Mouse (Mus musculus): ENCODE results near the gene Cfap97d1.
A peak's percentile ranks its signal among the peaks of the same experiment; 100 is the strongest.

The Cfap97d1 gene

GRCm38 (mm10) chr11:101984054-101985025 is at the start of gene Cfap97d1:
Gene Cfap97d1, plus strand, starts transcription at chr11:101984279.
- DNase-seq (ENCODE audit: low spot score in 2 of 2): peak; percentile 83 to 91

DNA sequence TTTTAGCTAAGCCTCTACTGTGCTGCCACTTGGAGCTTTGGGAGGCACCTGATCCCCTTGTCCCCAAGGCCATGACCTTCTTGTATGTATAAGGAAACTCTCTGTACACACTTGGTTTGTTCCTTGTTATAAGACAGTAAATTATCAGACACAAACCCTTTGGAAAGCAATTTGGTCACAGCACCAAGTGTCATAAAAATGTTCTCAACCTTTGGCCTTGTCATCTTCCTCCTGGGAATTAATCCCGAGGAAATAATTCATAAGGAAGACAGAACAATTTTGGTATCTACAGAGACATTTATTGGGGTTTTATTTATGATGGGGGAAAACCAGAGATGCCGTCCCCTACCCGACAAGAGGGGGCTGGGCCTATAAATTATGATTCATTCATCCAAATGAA is 48.3 kb upstream of the Cfap97d1 start:
- no peak for DNase-seq (ENCODE audit: low spot score in 2 of 2)

DNA sequence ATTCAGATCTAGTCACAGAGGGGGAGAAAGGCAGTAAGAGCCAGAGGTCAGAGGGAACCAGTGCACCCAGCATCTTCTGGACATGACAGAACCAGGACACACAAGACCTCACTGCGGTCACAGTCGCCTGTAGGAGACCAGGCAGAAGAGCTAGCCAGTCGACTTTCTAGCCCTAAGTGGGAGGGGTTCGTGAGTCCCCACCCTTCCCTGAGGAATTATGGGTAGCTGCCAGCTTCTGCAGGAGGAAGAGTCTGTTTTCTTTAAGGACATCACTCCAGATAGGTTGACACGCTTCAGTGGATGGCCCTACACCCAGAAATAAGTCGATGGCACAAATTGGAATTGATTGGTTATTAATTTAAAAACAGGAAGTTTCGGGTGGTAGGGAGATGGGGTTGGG is 47.7 kb upstream of the Cfap97d1 start:
- DNase-seq (ENCODE audit: low spot score in 2 of 2): no peak

GRCm38 (mm10) chr11:101937108-101937507 is 47.0 kb upstream of the Cfap97d1 start:
- DNase-seq (ENCODE audit: low spot score in 2 of 2): peak in 1 of 2 experiments; percentile 2

DNA sequence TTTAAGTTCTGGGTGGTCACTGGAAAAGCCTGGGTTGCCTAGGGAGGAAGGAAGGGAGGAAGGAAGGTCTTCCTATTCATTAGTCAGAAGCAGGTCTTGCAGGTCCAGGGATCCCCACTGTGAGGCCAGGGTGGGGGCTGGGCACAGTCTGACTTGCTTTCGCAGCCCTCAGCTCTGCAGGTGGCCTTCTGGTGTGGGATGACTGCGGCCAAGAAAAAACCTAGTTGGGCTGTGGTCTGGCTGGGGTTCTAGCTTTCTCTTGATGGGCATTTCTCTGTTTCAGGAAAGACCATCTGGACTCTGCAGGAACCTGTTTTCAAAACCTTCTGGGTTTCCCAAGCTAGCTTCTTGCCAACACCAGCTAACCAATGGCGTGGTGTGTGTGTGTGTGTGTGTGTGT is 41.0 kb upstream of the Cfap97d1 start:
- DNase-seq (ENCODE audit: low spot score in 2 of 2): no peak

DNA sequence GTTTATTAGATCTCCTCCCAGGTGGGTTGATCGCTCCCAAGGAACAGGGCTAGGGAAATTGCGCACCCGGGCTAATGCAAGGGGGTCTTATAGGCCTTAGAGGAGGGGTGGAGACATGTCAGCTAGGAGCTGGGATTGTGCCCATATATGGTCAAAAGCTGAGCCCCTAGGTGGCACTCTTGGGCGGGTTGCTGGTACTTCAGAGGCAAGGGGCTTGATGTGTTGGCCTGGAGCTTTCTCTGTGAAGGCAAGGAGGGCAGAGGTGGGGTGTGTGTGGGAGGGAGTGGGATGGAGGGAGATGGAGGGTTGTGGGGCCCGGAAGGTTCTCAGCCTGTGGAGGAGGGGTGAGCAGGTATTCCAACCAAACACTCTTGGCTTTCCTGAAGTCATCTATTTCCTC is 37.6 kb upstream of the Cfap97d1 start:
- no peak for DNase-seq (ENCODE audit: low spot score in 2 of 2)

DNA sequence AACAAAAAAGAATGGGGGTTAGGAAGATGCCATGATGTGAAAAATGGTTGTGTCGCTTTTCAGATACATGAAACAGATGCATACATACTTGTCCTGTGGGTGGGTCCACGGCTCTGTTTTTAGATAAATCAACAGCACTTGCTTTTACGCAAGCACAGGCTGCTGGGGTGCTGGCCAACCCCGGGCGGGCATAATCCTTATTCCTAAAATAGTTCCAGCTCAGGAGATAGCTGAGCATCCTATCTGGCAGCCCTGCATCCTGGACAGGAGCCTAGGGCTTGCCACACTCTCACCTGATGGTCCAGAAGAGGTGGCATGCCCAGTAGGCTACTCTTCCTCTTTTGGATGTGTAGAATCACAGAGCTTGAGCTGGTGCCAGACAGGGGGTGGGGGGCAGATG is 34.1 kb upstream of the Cfap97d1 start:
- no peak for DNase-seq (ENCODE audit: low spot score in 2 of 2)

DNA sequence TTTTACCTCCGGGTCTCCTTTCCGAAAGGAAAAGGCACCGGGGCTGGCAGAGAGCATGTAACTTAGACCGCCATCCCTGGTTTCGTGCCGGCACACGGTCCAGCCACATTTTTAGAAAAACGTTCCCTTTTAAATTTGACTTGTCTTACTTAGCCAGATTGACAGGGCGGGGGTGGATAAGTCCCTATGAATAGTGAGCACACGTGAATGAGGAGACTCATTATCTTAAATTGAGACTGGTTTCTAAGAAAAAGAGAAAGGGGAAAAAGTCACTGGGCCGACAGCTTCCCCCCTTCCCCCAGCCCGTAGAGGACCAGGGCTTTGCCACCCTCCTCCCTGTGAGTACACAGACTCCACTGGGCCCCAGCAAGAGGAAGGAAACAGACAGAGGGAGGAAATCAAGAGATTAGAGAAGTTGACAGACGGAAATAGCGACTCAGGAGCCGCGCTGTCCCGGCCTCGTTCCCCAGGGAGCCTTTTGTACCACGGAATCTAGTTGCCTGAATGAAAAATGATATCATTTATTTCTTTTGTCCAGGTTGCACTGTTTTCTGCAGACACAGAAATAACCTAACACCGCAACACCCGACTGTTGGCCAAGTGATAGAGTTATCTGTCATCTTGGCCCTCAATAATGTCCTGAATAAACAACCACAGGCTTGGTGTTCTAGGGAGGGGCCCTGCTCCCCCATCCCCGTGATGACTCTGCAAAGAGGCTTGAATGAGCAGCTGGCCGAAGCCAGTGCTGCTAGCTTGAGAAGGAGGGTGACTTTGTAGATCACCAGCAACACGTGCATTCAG is 31.3 kb upstream of the Cfap97d1 start:
- DNase-seq (ENCODE audit: low spot score in 2 of 2): peak in 1 of 2 experiments; percentile 25

- DNase-seq (ENCODE audit: low spot score in 2 of 2): no peak
These were observed 30.6 kb upstream of the Cfap97d1 start for GRCm38 (mm10) chr11:101953441-101953840.

GRCm38 (mm10) chr11:101957476-101957875 is 26.6 kb upstream of the Cfap97d1 start:
- DNase-seq (ENCODE audit: low spot score in 2 of 2): no peak

- no peak for DNase-seq (ENCODE audit: low spot score in 2 of 2)
These were observed 21.0 kb upstream of the Cfap97d1 start for GRCm38 (mm10) chr11:101963043-101963442.

DNA sequence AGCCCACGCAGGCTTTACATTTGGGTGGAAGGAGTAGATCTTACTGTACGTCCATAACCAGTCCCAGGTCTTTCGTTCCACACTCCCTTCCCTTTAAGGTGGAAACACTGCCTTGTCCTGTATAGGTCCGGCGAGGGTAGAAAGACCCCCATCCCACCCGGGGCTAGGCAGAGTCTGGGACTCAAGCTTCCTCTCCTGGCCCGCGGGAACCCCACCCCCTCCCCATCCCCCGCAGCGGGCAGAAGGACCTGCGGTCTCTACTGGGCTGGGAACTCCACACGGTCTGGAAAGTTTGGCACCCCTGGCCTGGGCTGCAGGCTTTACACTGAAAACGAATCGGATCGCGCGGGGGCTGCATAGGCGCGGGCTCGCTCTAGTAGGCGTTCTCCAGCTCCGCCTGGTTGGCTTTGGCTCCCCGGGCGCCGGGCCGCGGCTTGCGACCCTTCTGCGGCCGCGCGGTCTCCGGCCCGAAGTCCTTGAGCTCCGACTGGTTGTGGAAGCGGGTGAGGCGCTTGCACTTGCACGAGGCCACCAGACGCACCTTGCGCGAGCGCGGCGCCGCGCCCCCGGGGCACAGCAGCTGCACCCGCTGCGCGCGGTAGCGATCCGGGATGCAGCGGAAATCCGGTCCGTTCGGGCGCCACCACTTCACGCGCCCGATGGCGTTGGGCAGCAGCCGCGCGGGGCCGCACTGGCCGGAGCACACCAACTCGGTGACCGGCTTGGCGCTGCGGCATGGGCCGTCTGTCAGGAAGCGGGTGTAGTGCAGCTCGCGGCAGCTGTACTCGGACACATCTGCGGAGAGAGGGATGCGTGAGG is 20.4 kb upstream of the Cfap97d1 start:
- DNase-seq (ENCODE audit: low spot score in 2 of 2): no peak

DNA sequence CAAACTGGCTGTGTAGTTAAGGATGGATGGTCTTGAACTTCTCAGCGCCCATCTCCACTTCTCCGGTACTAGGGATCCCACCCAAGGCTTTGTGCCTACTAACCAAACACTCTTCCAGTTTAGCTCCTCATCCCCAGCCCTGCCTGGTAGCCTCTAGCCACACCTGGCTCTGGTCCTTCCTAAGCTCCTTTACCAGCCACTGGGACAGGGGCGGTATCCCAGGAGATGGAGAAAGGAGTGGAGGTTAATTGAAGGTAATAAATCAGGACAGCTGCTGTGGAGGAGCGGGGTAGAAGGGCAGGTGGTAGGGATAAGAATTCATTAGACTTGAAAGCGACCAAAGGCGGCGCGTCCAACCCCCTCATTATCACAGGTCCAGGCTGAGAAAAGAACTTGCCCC is 19.4 kb upstream of the Cfap97d1 start:
- no peak for DNase-seq (ENCODE audit: low spot score in 2 of 2)

DNA sequence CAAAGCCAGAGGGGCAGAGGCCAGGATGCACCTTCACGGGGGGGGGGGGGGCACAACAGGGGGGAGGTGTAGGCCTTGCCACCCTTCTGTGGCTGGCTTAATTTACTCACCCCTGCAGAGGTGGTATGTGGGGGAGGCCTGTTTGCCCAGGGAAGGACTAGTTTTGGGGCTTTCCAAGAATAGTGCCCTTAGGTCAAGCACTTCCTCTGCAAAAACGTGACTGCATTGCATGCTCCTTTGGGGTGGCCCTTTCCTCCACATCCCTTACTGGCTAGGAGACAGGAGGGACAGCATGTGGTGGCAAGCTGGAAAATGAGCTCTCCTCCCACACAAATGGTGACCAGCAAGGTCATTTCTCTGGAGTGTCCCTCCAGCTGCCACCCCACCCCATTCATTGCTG is 18.5 kb upstream of the Cfap97d1 start:
- no peak for DNase-seq (ENCODE audit: low spot score in 2 of 2)

GRCm38 (mm10) chr11:101966965-101967614 is 17.0 kb upstream of the Cfap97d1 start, which contains the start of gene Sost:
Gene Sost, minus strand, starts transcription at chr11:101967015.
- no peak for DNase-seq (ENCODE audit: low spot score in 2 of 2)

DNA sequence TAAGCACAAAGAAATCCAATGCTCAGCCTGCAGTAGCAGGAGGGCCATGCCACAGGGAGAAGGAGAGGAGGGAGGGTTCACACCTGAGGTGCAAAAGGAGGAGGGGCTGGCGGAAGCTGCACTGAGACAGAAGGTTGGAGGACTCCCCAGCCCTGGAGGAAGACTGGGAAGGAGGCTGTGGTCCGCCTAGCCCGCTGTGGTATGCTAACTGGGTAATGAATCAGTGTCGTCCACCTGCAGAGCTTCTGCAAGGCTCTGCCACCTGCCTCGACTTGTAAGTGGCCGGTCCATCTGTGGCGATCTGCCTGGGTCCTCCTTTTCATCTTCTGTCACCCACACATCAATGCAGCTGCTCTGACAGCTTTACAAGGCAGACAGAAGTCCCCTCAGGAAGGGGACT is 15.8 kb upstream of the Cfap97d1 start:
- no peak for DNase-seq (ENCODE audit: low spot score in 2 of 2)

GRCm38 (mm10) chr11:101968791-101969190 is 15.3 kb upstream of the Cfap97d1 start:
- DNase-seq (ENCODE audit: low spot score in 2 of 2): peak; percentile 73 to 79

- DNase-seq (ENCODE audit: low spot score in 2 of 2): no peak
These were observed 14.2 kb upstream of the Cfap97d1 start for GRCm38 (mm10) chr11:101969835-101970234.

GRCm38 (mm10) chr11:101971410-101971809 is 12.7 kb upstream of the Cfap97d1 start:
- DNase-seq (ENCODE audit: low spot score in 2 of 2): no peak

- DNase-seq (ENCODE audit: low spot score in 2 of 2): no peak
These were observed 12.0 kb upstream of the Cfap97d1 start for GRCm38 (mm10) chr11:101972097-101972496.

DNA sequence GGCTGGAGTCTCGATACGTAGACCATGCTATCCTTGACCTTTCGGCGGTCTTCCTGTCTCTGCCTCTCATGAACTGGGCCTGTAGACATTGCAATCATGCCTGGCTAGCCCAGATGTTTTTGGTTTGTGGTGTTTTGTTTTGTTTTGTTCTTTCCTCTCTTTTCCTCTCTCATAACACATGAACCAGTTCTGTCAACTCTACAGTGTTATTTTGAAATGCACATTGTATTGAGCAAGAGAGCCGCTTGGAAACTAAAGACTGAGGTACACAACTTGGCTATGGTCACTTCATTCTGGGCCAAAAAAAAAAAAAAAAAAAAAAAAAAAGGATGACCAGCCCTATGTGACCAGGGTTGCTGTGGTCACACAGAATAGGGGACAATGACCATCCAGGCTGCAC is 11.4 kb upstream of the Cfap97d1 start:
- DNase-seq (ENCODE audit: low spot score in 2 of 2): no peak

All from urinary bladder, postnatal 36 days (tissue).